Mouse (Mus musculus): Measurements from ENCODE around the gene Coa5. TPM values are rescaled to one million over a fixed set of nuclear protein-coding genes. Genes with fewer than 3 reads are reported as not detected.

Gene Coa5
- polyA plus RNA-seq, 1 experiment = 41.3 TPM

DNA sequence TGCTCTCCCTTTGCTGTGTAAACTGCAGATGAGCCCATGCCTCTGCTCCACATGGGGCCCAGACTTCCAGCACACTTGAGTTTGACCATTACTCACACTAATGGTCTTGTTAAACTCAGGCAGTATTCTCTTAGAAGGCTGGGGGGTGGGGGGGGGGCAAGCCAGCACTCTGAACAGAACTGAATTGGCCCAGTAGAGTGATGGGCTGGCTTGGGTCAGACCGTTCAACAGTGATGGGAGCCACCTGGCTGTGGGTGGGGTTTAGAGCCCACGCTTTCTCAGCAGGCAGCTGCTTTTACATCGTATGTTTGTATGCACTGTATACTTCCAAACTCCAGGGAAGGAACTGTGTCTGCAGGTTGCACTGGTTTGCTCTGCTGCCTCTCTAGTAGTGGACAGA is 30.9 kb downstream of the Coa5 start:
- Histone ChIP-seq H3K79me2 (ENCODE audit: control insufficient read depth, insufficient read depth) (no peaks in the 10 kb centered on the region), H3K27me3 (ENCODE audit: control insufficient read depth, insufficient read depth, insufficient read length) (no peaks in the 10 kb centered on the region), H3K4me2 (ENCODE audit: low read depth) (no peak overlapping the region), H3ac (ENCODE audit: control insufficient read depth, insufficient read length) (no peak overlapping the region), H3K36me3 (ENCODE audit: control insufficient read depth, insufficient read depth) (no peaks in the 10 kb centered on the region), H3K4me3 (no peak overlapping the region)
- TF ChIP-seq TCF3 (IDR thresholded peaks at IDR 0.05; ENCODE audit: insufficient read length, low read depth) = no peak
- TF ChIP-seq POLR2AphosphoS2 (IDR thresholded peaks at IDR 0.05; ENCODE audit: insufficient read length, low read depth) = no peak
- TF ChIP-seq TCF12 (IDR thresholded peaks at IDR 0.05; ENCODE audit: insufficient read depth, poor library complexity, severe bottlenecking) = no peak

DNA sequence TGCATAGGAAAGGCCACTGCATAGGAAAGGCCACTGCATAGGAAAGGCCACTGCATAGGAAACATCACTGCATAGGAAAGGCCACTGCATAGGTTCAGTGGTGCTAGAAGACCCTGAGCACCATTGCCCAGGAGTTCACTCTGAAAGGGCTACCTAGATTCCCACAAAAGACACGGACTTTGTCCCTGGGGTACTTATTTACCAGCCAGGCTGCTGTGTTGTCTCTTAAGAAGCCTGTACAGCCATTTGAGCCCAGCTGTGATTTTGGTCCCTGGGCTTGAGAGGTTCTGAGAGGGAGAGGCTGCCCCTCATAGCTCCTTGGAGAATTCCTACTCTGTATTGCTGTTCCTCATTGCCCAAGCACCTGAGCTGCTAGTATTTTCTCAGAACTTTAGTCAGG is 33.4 kb downstream of the Coa5 start:
- Histone ChIP-seq H3K79me2 (ENCODE audit: control insufficient read depth, insufficient read depth) (no peaks in the 10 kb centered on the region), H3K36me3 (ENCODE audit: control insufficient read depth, insufficient read depth) (no peaks in the 10 kb centered on the region), H3ac (ENCODE audit: control insufficient read depth, insufficient read length) (no peak overlapping the region), H3K4me2 (ENCODE audit: low read depth) (no peak overlapping the region), H3K27me3 (ENCODE audit: control insufficient read depth, insufficient read depth, insufficient read length) (no peaks in the 10 kb centered on the region), H3K4me3 (no peak overlapping the region)
- TF ChIP-seq USF1 (IDR thresholded peaks at IDR 0.05; ENCODE audit: low read depth) = no peak
- no peak for TF ChIP-seq POLR2AphosphoS2 (IDR thresholded peaks at IDR 0.05; ENCODE audit: insufficient read length, low read depth)
- TF ChIP-seq MYOG (IDR thresholded peaks at IDR 0.05; ENCODE audit: control insufficient read depth in 1 of 3, insufficient read depth in 1 of 3, insufficient read length in 2 of 3, low read depth in 2 of 3) = no peak
- no peak for TF ChIP-seq TCF12 (IDR thresholded peaks at IDR 0.05; ENCODE audit: insufficient read depth, poor library complexity, severe bottlenecking)
- TF ChIP-seq MYOD1 (IDR thresholded peaks at IDR 0.05; ENCODE audit: control insufficient read depth in 1 of 3, insufficient read length in 2 of 3, low read depth in 2 of 3) = no peak
- no peak for TF ChIP-seq MAX (IDR thresholded peaks at IDR 0.05; ENCODE audit: low read depth)
- TF ChIP-seq TCF3 (IDR thresholded peaks at IDR 0.05; ENCODE audit: insufficient read length, low read depth) = no peak
- no peak for TF ChIP-seq POLR2A (IDR thresholded peaks at IDR 0.05; ENCODE audit: insufficient read length, low read depth)

DNA sequence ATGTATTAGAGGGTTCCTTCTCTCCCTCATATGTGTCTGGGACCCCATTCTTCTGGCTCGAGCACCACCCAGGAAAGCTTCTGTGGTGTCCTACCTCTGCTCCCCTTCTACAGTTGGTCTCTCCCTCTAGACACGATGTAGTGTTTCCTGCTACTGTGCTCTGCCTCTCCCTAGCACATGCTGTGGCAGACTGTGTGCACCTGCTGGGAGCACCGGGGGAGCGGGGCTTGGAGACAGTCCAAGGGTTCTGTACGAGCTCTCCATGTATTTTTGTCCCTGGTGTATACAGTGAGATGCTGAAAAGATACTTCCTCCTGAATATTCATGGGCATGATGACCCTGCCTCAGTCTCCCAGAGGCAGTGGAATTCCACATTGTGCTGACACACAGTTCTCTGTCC is 36.7 kb downstream of the Coa5 start:
- Histone ChIP-seq H3K36me3 (ENCODE audit: control insufficient read depth, insufficient read depth) (no peaks in the 10 kb centered on the region), H3K27me3 (ENCODE audit: control insufficient read depth, insufficient read depth, insufficient read length) (no peaks in the 10 kb centered on the region), H3K4me2 (ENCODE audit: low read depth) (no peak overlapping the region), H3ac (ENCODE audit: control insufficient read depth, insufficient read length) (no peak overlapping the region), H3K79me2 (ENCODE audit: control insufficient read depth, insufficient read depth) (no peaks in the 10 kb centered on the region), H3K4me3 (no peak overlapping the region)
- TF ChIP-seq POLR2AphosphoS2 (IDR thresholded peaks at IDR 0.05; ENCODE audit: insufficient read length, low read depth) (no peak), TCF12 (IDR thresholded peaks at IDR 0.05; ENCODE audit: insufficient read depth, poor library complexity, severe bottlenecking) (no peak), TCF3 (IDR thresholded peaks at IDR 0.05; ENCODE audit: insufficient read length, low read depth) (no peak), SRF (IDR thresholded peaks at IDR 0.05; ENCODE audit: control insufficient read depth, insufficient read length, low read depth) (no peak), MYOG (IDR thresholded peaks at IDR 0.05; ENCODE audit: control insufficient read depth in 1 of 3, insufficient read depth in 1 of 3, insufficient read length in 2 of 3, low read depth in 2 of 3) (no peak), USF1 (IDR thresholded peaks at IDR 0.05; ENCODE audit: low read depth) (no peak), POLR2A (IDR thresholded peaks at IDR 0.05; ENCODE audit: insufficient read length, low read depth) (no peak), REST (IDR thresholded peaks at IDR 0.05; ENCODE audit: insufficient read depth, insufficient read length) (no peak), MYOD1 (IDR thresholded peaks at IDR 0.05; ENCODE audit: control insufficient read depth in 1 of 3, insufficient read length in 2 of 3, low read depth in 2 of 3) (no peak), MAX (IDR thresholded peaks at IDR 0.05; ENCODE audit: low read depth) (no peak), E2F4 (IDR thresholded peaks at IDR 0.05; ENCODE audit: insufficient read depth) (no peak)

DNA sequence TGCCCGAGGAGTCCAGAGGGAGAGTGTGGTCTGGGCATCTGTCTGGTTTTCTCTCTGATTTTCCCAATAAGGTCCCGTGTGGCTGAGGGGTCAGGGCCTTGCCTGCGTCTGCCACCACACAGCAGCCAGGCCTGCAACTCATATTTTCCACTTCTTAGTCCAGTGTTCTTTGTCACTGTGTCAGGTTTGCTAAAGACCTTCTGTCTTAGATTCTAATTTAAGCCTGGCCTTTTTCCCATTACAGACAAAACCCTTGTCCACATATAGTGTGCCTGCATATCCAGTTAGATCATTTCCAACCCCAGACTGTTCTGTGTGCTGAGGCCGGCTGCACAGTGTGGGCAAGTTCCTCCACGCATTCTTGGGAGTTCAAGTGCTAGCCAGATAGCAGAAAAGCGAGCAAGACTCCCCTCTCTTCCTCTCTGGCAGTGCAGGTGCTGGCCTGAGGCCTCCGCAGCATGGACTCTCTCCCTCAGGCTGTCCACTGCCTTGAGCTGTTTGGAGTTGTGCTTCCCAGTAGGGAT is 43.4 kb downstream of the Coa5 start:
- Histone ChIP-seq H3K79me2 (ENCODE audit: control insufficient read depth, insufficient read depth) (no peaks in the 10 kb centered on the region), H3ac (ENCODE audit: control insufficient read depth, insufficient read length) (no peak overlapping the region), H3K36me3 (ENCODE audit: control insufficient read depth, insufficient read depth) (no peaks in the 10 kb centered on the region), H3K27me3 (ENCODE audit: control insufficient read depth, insufficient read depth, insufficient read length) (no peaks in the 10 kb centered on the region), H3K4me2 (ENCODE audit: low read depth) (no peak overlapping the region), H3K4me3 (no peak overlapping the region)
- no peak for TF ChIP-seq USF1 (IDR thresholded peaks at IDR 0.05; ENCODE audit: low read depth)
- no peak for TF ChIP-seq POLR2A (IDR thresholded peaks at IDR 0.05; ENCODE audit: insufficient read length, low read depth)
- no peak for TF ChIP-seq MYOD1 (IDR thresholded peaks at IDR 0.05; ENCODE audit: control insufficient read depth in 1 of 3, insufficient read length in 2 of 3, low read depth in 2 of 3)
- no peak for TF ChIP-seq MAX (IDR thresholded peaks at IDR 0.05; ENCODE audit: low read depth)
- no peak for TF ChIP-seq CEBPB (IDR thresholded peaks at IDR 0.05; ENCODE audit: insufficient read depth, poor library complexity, severe bottlenecking)
- no peak for TF ChIP-seq TCF3 (IDR thresholded peaks at IDR 0.05; ENCODE audit: insufficient read length, low read depth)
- TF ChIP-seq SRF (IDR thresholded peaks at IDR 0.05; ENCODE audit: control insufficient read depth, insufficient read length, low read depth) = no peak
- no peak for TF ChIP-seq TCF12 (IDR thresholded peaks at IDR 0.05; ENCODE audit: insufficient read depth, poor library complexity, severe bottlenecking)
- no peak for TF ChIP-seq E2F4 (IDR thresholded peaks at IDR 0.05; ENCODE audit: insufficient read depth)
- no peak for TF ChIP-seq POLR2AphosphoS2 (IDR thresholded peaks at IDR 0.05; ENCODE audit: insufficient read length, low read depth)
- no peak for TF ChIP-seq MYOG (IDR thresholded peaks at IDR 0.05; ENCODE audit: control insufficient read depth in 1 of 3, insufficient read depth in 1 of 3, insufficient read length in 2 of 3, low read depth in 2 of 3)
- no peak for TF ChIP-seq REST (IDR thresholded peaks at IDR 0.05; ENCODE audit: insufficient read depth, insufficient read length)

DNA sequence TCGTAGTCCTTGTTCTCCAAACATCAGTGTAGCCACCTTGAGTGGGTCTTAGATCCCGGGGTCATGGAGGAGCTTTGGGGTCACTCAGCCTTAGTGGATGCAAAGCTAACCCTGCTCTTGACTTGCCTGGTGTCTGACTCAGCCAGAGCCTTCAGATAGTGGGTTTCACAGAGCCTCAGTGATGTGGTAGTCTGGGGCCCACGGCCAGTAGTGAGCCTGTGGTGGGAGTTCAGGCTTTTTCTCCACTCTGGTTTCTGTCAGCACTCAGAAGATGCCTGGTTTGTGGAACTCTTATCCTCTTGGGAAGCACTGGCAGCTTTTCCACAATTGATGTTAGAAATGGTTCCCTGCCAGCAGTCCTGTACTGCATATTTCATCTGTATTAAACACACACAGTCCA is 45.6 kb downstream of the Coa5 start:
- Histone ChIP-seq H3K79me2 (ENCODE audit: control insufficient read depth, insufficient read depth) (no peaks in the 10 kb centered on the region), H3K27me3 (ENCODE audit: control insufficient read depth, insufficient read depth, insufficient read length) (no peaks in the 10 kb centered on the region), H3ac (ENCODE audit: control insufficient read depth, insufficient read length) (no peak overlapping the region), H3K4me2 (ENCODE audit: low read depth) (no peak overlapping the region), H3K4me3 (no peak overlapping the region), H3K36me3 (ENCODE audit: control insufficient read depth, insufficient read depth) (no peaks in the 10 kb centered on the region)
- TF ChIP-seq CEBPB (IDR thresholded peaks at IDR 0.05; ENCODE audit: insufficient read depth, poor library complexity, severe bottlenecking) (no peak), POLR2AphosphoS2 (IDR thresholded peaks at IDR 0.05; ENCODE audit: insufficient read length, low read depth) (no peak), MAX (IDR thresholded peaks at IDR 0.05; ENCODE audit: low read depth) (no peak), MYOD1 (IDR thresholded peaks at IDR 0.05; ENCODE audit: control insufficient read depth in 1 of 3, insufficient read length in 2 of 3, low read depth in 2 of 3) (no peak), TCF3 (IDR thresholded peaks at IDR 0.05; ENCODE audit: insufficient read length, low read depth) (no peak), USF1 (IDR thresholded peaks at IDR 0.05; ENCODE audit: low read depth) (no peak), SRF (IDR thresholded peaks at IDR 0.05; ENCODE audit: control insufficient read depth, insufficient read length, low read depth) (no peak), E2F4 (IDR thresholded peaks at IDR 0.05; ENCODE audit: insufficient read depth) (no peak), TCF12 (IDR thresholded peaks at IDR 0.05; ENCODE audit: insufficient read depth, poor library complexity, severe bottlenecking) (no peak), REST (IDR thresholded peaks at IDR 0.05; ENCODE audit: insufficient read depth, insufficient read length) (no peak), POLR2A (IDR thresholded peaks at IDR 0.05; ENCODE audit: insufficient read length, low read depth) (no peak), MYOG (IDR thresholded peaks at IDR 0.05; ENCODE audit: control insufficient read depth in 1 of 3, insufficient read depth in 1 of 3, insufficient read length in 2 of 3, low read depth in 2 of 3) (no peak)
